In the genomic region with DNA sequence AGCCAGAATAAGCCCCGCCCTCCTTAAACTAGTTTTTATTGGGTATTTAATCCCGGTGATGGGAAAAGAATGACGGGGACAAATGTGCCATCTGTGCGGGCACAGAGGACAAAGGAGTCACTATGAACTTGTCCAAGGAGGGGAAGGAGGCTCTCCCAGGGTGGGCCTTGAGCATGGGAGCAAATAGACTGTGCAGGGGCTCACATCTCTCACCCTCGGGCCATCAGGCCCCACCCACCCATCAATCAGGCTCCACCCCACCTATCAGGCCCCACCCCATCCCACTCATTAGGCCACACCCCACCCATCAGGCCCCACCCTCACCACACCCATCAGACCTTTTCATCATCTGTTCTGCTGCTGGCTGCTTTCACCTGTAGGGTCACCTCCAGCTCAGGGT, we compare ENCODE assay signal across 30 mouse cellular contexts. TPM values are rescaled to one million over a fixed set of nuclear protein-coding genes. Genes with fewer than 3 reads are reported as not detected.
A peak's percentile ranks its signal among the peaks of the same experiment; 100 is the strongest.
DNase-seq lines count a peak whose midpoint lies in the region; ATAC-seq and TF ChIP-seq lines count a peak whose summit lies in the region.
"Had no signal": no experiment of that assay in that cellular context is flagged by ENCODE, and none has a peak within 500 bp of the region (broad histone marks: within the 10 kb centered on the region; RNA-seq: fewer than 3 reads in every experiment).

No protein-coding gene starts in this region.

- no peak for DNase-seq in limb, embryonic 11.5 days (ENCODE audit: low spot score)
- no peak for DNase-seq in limb, embryonic 10.5 days (ENCODE audit: low spot score)
- DNase-seq in liver, postnatal 0 days = no peak
- peak; percentile 52 for DNase-seq in WW6 (ENCODE audit: low read depth, low spot score)
- no peak for DNase-seq in kidney, adult 9 months
- no peak for DNase-seq in frontal cortex, adult 2 months (ENCODE audit: extremely low spot score in 1 of 2, low spot score in 1 of 2)
- DNase-seq: adrenal gland, adult 8-10 months; adrenal gland, postnatal 14 days; adrenal gland, postnatal 36 days; B cell, adult 2 months; cerebellum, adult 18-20 months; cerebellum, adult 8-10 months; cerebellum, adult 9-11 months; cerebellum, postnatal 14 days; cerebellum, postnatal 36 days; embryo, embryonic 11 days had no signal

- WGBS in limb, embryonic 11.5 days = 79% methylated on average over 5 of the region's 5 CpGs
- 85% methylated on average over 5 of the region's 5 CpGs for WGBS in limb, embryonic 10.5 days
- WGBS in liver, embryonic 12.5 days (ENCODE audit: insufficient replicate concordance) = 74% methylated on average over 5 of the region's 5 CpGs
- WGBS in liver, postnatal 0 days (ENCODE audit: insufficient replicate concordance) = 88% methylated on average over 5 of the region's 5 CpGs

- H3K4me2 ChIP-seq in limb, embryonic 11.5 days (ENCODE audit: low read depth, severe bottlenecking) = no peak overlapping the region
- H3K4me2 ChIP-seq in liver, embryonic 12.5 days = no peak overlapping the region
- no peak overlapping the region for H3K4me2 ChIP-seq in liver, postnatal 0 days (ENCODE audit: low read depth, low read length)
- H3K4me2 ChIP-seq: embryonic facial prominence, embryonic 13.5 days; embryonic facial prominence, embryonic 15.5 days; forebrain, embryonic 12.5 days had no signal

- no peaks in the 10 kb centered on the region for H3K36me3 ChIP-seq in limb, embryonic 11.5 days (ENCODE audit: control insufficient read depth, insufficient read depth, low read length)
- H3K36me3 ChIP-seq in limb, embryonic 10.5 days = no peaks in the 10 kb centered on the region
- no peaks in the 10 kb centered on the region for H3K36me3 ChIP-seq in liver, embryonic 12.5 days
- H3K36me3 ChIP-seq in liver, postnatal 0 days (replicated peaks; ENCODE audit: insufficient read depth, low read length) = no peaks in the 10 kb centered on the region
- no peaks in the 10 kb centered on the region for H3K36me3 ChIP-seq in ES-Bruce4 (ENCODE audit: control insufficient read depth, insufficient read depth, low read length, poor library complexity, severe bottlenecking)
- H3K36me3 ChIP-seq: embryonic facial prominence, embryonic 13.5 days; embryonic facial prominence, embryonic 15.5 days; forebrain, embryonic 10.5 days; forebrain, embryonic 12.5 days; G1E had no signal

- 0 out of 2 replicates have a peak, but pooled peaks have one; percentile 47 for ATAC-seq in limb, embryonic 11.5 days (ENCODE audit: insufficient number of reproducible peaks, low FRiP score, low TSS enrichment, low read depth)
- peak; percentile 43 for ATAC-seq in liver, embryonic 12.5 days
- no peak for ATAC-seq in liver, postnatal 0 days
- ATAC-seq: activated CD4-positive, CD25-positive, alpha-beta regulatory T cell, adult 4 months; CD4-positive, CD25-positive, alpha-beta regulatory T cell, adult 4 months; forebrain, embryonic 14.5 days; forebrain, embryonic 16.5 days; Patski had no signal

- no peak overlapping the region for H3K27ac ChIP-seq in limb, embryonic 11.5 days (replicated peaks; ENCODE audit: low read depth, low read length)
- H3K27ac ChIP-seq in limb, embryonic 10.5 days = no peak overlapping the region
- H3K27ac ChIP-seq in liver, embryonic 12.5 days = no peak overlapping the region
- H3K27ac ChIP-seq in liver, postnatal 0 days (ENCODE audit: low read depth) = no peak overlapping the region
- H3K27ac ChIP-seq in ES-Bruce4 (ENCODE audit: insufficient read depth, low read length) = no peak overlapping the region
- H3K27ac ChIP-seq: embryonic facial prominence, embryonic 13.5 days; embryonic facial prominence, embryonic 15.5 days; forebrain, embryonic 10.5 days; forebrain, embryonic 12.5 days had no signal

- no peak for TF ChIP-seq EP300 in liver, postnatal 0 days (IDR thresholded peaks at IDR 0.05; ENCODE audit: low read depth)
- TF ChIP-seq EP300 in ES-Bruce4 (IDR thresholded peaks at IDR 0.05; ENCODE audit: insufficient read depth, low read depth, low read length) = peak; percentile 77; the same call in 1 of the 2 replicates

- H3K27me3 ChIP-seq in limb, embryonic 11.5 days (ENCODE audit: control insufficient read depth, insufficient read depth, low read length) = no peaks in the 10 kb centered on the region
- H3K27me3 ChIP-seq in limb, embryonic 10.5 days (ENCODE audit: low read depth, poor library complexity, severe bottlenecking) = peaks cover 3% of the 10 kb centered on the region; the same call in 1 of the 2 replicates
- peaks cover 12% of the 10 kb centered on the region for H3K27me3 ChIP-seq in liver, embryonic 12.5 days (replicated peaks)
- H3K27me3 ChIP-seq in liver, postnatal 0 days (ENCODE audit: insufficient read depth, low read length) = no peaks in the 10 kb centered on the region
- H3K27me3 ChIP-seq in ES-Bruce4 (ENCODE audit: control insufficient read depth, insufficient read depth, low read length, poor library complexity, severe bottlenecking) = no peaks in the 10 kb centered on the region
- H3K27me3 ChIP-seq: embryonic facial prominence, embryonic 13.5 days; embryonic facial prominence, embryonic 15.5 days; Patski had no signal

- H3K9me3 ChIP-seq in limb, embryonic 11.5 days (ENCODE audit: control insufficient read depth, low read length) = no peaks in the 10 kb centered on the region
- no peaks in the 10 kb centered on the region for H3K9me3 ChIP-seq in limb, embryonic 10.5 days (replicated peaks)
- H3K9me3 ChIP-seq in liver, embryonic 12.5 days (replicated peaks) = no peaks in the 10 kb centered on the region
- H3K9me3 ChIP-seq in liver, postnatal 0 days (ENCODE audit: low read length) = no peaks in the 10 kb centered on the region
- H3K9me3 ChIP-seq in ES-Bruce4 (replicated peaks; ENCODE audit: control insufficient read depth, insufficient read depth, low read length, poor library complexity, severe bottlenecking) = no peaks in the 10 kb centered on the region
- H3K9me3 ChIP-seq: embryonic facial prominence, embryonic 13.5 days; embryonic facial prominence, embryonic 15.5 days; forebrain, embryonic 10.5 days; forebrain, embryonic 12.5 days; G1E had no signal

- TF ChIP-seq POLR2A in ES-Bruce4 (IDR thresholded peaks at IDR 0.05; ENCODE audit: insufficient read depth, low read length) = no peak

- no peak for TF ChIP-seq CTCF in liver, postnatal 0 days (IDR thresholded peaks at IDR 0.05; ENCODE audit: low read depth)
- TF ChIP-seq CTCF in ES-Bruce4 (IDR thresholded peaks at IDR 0.05; ENCODE audit: low read depth, low read length) = no peak

- H3K9ac ChIP-seq in limb, embryonic 11.5 days (ENCODE audit: low read length) = no peak overlapping the region
- H3K9ac ChIP-seq in liver, embryonic 12.5 days = no peak overlapping the region
- H3K9ac ChIP-seq in liver, postnatal 0 days (replicated peaks) = no peak overlapping the region
- no peak overlapping the region for H3K9ac ChIP-seq in ES-Bruce4 (ENCODE audit: low read depth, poor library complexity, severe bottlenecking)
- H3K9ac ChIP-seq: embryonic facial prominence, embryonic 13.5 days; embryonic facial prominence, embryonic 15.5 days; forebrain, embryonic 12.5 days had no signal

- no peak overlapping the region for H3K4me3 ChIP-seq in limb, embryonic 11.5 days (ENCODE audit: low read depth, low read length)
- H3K4me3 ChIP-seq in limb, embryonic 10.5 days = no peak overlapping the region
- H3K4me3 ChIP-seq in liver, embryonic 12.5 days = no peak overlapping the region
- H3K4me3 ChIP-seq in liver, postnatal 0 days (ENCODE audit: low read depth, low read length) = no peak overlapping the region
- no peak overlapping the region for H3K4me3 ChIP-seq in ES-Bruce4 (ENCODE audit: low read depth, low read length)
- H3K4me3 ChIP-seq: embryonic facial prominence, embryonic 13.5 days; embryonic facial prominence, embryonic 15.5 days; erythroblast, embryonic 14.5 days; forebrain, embryonic 10.5 days; forebrain, embryonic 12.5 days had no signal

- H3K4me1 ChIP-seq in limb, embryonic 11.5 days (ENCODE audit: control insufficient read depth, insufficient read depth, low read length) = no peaks in the 10 kb centered on the region
- H3K4me1 ChIP-seq in limb, embryonic 10.5 days = peaks cover 12% of the 10 kb centered on the region
- peaks cover 21% of the 10 kb centered on the region for H3K4me1 ChIP-seq in liver, embryonic 12.5 days
- 0 out of 2 replicates have a peak, but pooled peaks cover 8% of the 10 kb centered on the region for H3K4me1 ChIP-seq in liver, postnatal 0 days (ENCODE audit: insufficient read depth)
- peaks cover 4% of the 10 kb centered on the region for H3K4me1 ChIP-seq in ES-Bruce4 (ENCODE audit: control insufficient read depth, insufficient read depth, low read length)

RNA-seq across cellular contexts. Expression of a gene that starts 5.1 kb away (rescaled TPM):
- 0.12 TPM in 1 of 2 replicates, not detected in the other for polyA plus RNA-seq in limb, embryonic 11.5 days (2014; fragmentation: Nextera tagmentation; extraction: Ambion mirVana)
- 0.08 TPM in 1 of 2 replicates, not detected in the other for polyA plus RNA-seq in limb, embryonic 10.5 days (2016; fragmentation: Nextera tagmentation; extraction: Ambion mirVana)
- polyA plus RNA-seq in liver, embryonic 12.5 days (2016; fragmentation: Nextera tagmentation; extraction: Ambion mirVana) = 0.63 and 0.91 TPM in 2 replicates
- 3.6 and 4.5 TPM in 2 replicates for polyA plus RNA-seq in liver, postnatal 0 days (2015; fragmentation: Nextera tagmentation; extraction: Ambion mirVana)
- polyA plus RNA-seq in ES-Bruce4 (2011; ENCODE audit: insufficient read depth, insufficient read length, low read depth, missing spikeins) = 2.2 and 2.3 TPM in 2 replicates
- 0.04 TPM in 2 replicates for polyA plus RNA-seq in frontal cortex, adult 2 months (2012; rRNA removed)
- polyA plus RNA-seq: embryonic facial prominence, embryonic 13.5 days; erythroblast, embryonic 14.5 days; forebrain, embryonic 14.5 days had no signal

RNA-seq across cellular contexts. Expression of a gene that starts 26.5 kb away (rescaled TPM):
- 0.11 TPM in 1 of 2 replicates, not detected in the other for polyA plus RNA-seq in limb, embryonic 11.5 days (2014; fragmentation: Nextera tagmentation; extraction: Ambion mirVana)
- not detected in 2 replicates for polyA plus RNA-seq in limb, embryonic 10.5 days (2016; fragmentation: Nextera tagmentation; extraction: Ambion mirVana)
- polyA plus RNA-seq in liver, embryonic 12.5 days (2016; fragmentation: Nextera tagmentation; extraction: Ambion mirVana) = not detected in 2 replicates
- not detected in 2 replicates for polyA plus RNA-seq in liver, postnatal 0 days (2015; fragmentation: Nextera tagmentation; extraction: Ambion mirVana)
- polyA plus RNA-seq in ES-Bruce4 (2011; ENCODE audit: insufficient read depth, insufficient read length, low read depth, missing spikeins) = 0.29 TPM in 1 of 2 replicates, not detected in the other
- polyA plus RNA-seq in frontal cortex, adult 2 months (2012; rRNA removed) = 0.97 and 1.2 TPM in 2 replicates
- polyA plus RNA-seq: activated CD4-positive, CD25-positive, alpha-beta regulatory T cell, adult 4 months; CD4-positive, CD25-positive, alpha-beta regulatory T cell, adult 4 months; embryonic facial prominence, embryonic 11.5 days; embryonic facial prominence, embryonic 13.5 days; embryonic facial prominence, embryonic 15.5 days; erythroblast, embryonic 14.5 days; forebrain, embryonic 10.5 days; forebrain, embryonic 12.5 days; forebrain, embryonic 14.5 days; forebrain, embryonic 16.5 days; G1E; Patski had no signal

RNA-seq across cellular contexts. Expression of a gene that starts 41.5 kb away (rescaled TPM):
- 0.54 and 0.61 TPM in 2 replicates for polyA plus RNA-seq in limb, embryonic 11.5 days (2014; fragmentation: Nextera tagmentation; extraction: Ambion mirVana)
- 1.3 and 1.5 TPM in 2 replicates for polyA plus RNA-seq in limb, embryonic 10.5 days (2016; fragmentation: Nextera tagmentation; extraction: Ambion mirVana)
- 0.37 and 0.47 TPM in 2 replicates for polyA plus RNA-seq in liver, embryonic 12.5 days (2016; fragmentation: Nextera tagmentation; extraction: Ambion mirVana)
- 0.06 and 0.11 TPM in 2 replicates for polyA plus RNA-seq in liver, postnatal 0 days (2015; fragmentation: Nextera tagmentation; extraction: Ambion mirVana)
- polyA plus RNA-seq in ES-Bruce4 (2011; ENCODE audit: insufficient read depth, insufficient read length, low read depth, missing spikeins) = 2.8 and 3.1 TPM in 2 replicates
- polyA plus RNA-seq in frontal cortex, adult 2 months (2012; rRNA removed) = 0.14 and 0.23 TPM in 2 replicates
- polyA plus RNA-seq: embryonic facial prominence, embryonic 11.5 days; erythroblast, embryonic 14.5 days; forebrain, embryonic 12.5 days; forebrain, embryonic 14.5 days; forebrain, embryonic 16.5 days; Patski had no signal
